Mouse (Mus musculus) midbrain, embryonic 15.5 days (tissue): ENCODE data around the gene Gpr137. TPM values are rescaled to one million over a fixed set of nuclear protein-coding genes. Genes with fewer than 3 reads are reported as not detected.
"Not testable (repeated sequence)": the region's sequence is repeated elsewhere in the genome, so short reads cannot be mapped to it uniquely, and the experiment has no call there.

ENCODE experiments used
- ATAC-seq: fragments of 200-750 bp; cut with Nextera tagmentation; replicated peaks from 2 replicates; pipeline ENCODE4 v1.8.0; 2017; ENCODE audit warnings: moderate TSS enrichment
- H3K27ac ChIP-seq: fragments of 300-500 bp; sonication (generic); 2 replicates; pipeline ENCODE4 v1.5.1; 2015; ENCODE audit warnings: mild to moderate bottlenecking, inconsistent platforms
- H3K27me3 ChIP-seq: fragments of 300-500 bp; sonication (generic); replicated peaks from 2 replicates; pipeline ENCODE4 v1.6.1; 2015; ENCODE audit warnings: inconsistent platforms
- H3K36me3 ChIP-seq: fragments of 300-500 bp; sonication (generic); replicated peaks from 2 replicates; pipeline ENCODE4 v1.6.1; 2015; ENCODE audit warnings: inconsistent platforms
- H3K4me1 ChIP-seq: fragments of 300-500 bp; sonication (generic); 2 replicates; pipeline ENCODE4 v1.6.1; 2015; ENCODE audit warnings: inconsistent platforms
- H3K4me2 ChIP-seq: fragments of 300-500 bp; sonication (generic); 2 replicates; pipeline ENCODE4 v1.6.1; 2015; ENCODE audit warnings: inconsistent platforms, mild to moderate bottlenecking, moderate library complexity
- H3K4me3 ChIP-seq: fragments of 300-500 bp; sonication (generic); 2 replicates; pipeline ENCODE4 v1.5.1; 2015; ENCODE audit warnings: mild to moderate bottlenecking, inconsistent platforms
- H3K9ac ChIP-seq: fragments of 300-500 bp; sonication (generic); 2 replicates; pipeline ENCODE4 v1.6.1; 2015; ENCODE audit warnings: mild to moderate bottlenecking, inconsistent platforms
- H3K9me3 ChIP-seq: fragments of 300-500 bp; sonication (generic); 2 replicates; pipeline ENCODE4 v1.6.1; 2016; ENCODE audit warnings: inconsistent platforms
- WGBS: fragments of 180-500 bp; shearing (Covaris S2); methylation state at CpG from one replicate; pipeline ENCODE4 v1.1.7; 2015; ENCODE audit warnings: mixed read lengths; 5-methylcytosine and 5-hydroxymethylcytosine counted together
- polyA plus RNA-seq: library from polyadenylated mRNA; unstranded; fragments of >200 nt; fragmentation: Nextera tagmentation; extraction: Ambion mirVana; gene quantifications from 2 replicates; pipeline ENCODE4 v1.2.1, GENCODE M21; 2015

The Gpr137 gene
- polyA plus RNA-seq = 70.2 and 70.5 TPM in 2 replicates

DNA sequence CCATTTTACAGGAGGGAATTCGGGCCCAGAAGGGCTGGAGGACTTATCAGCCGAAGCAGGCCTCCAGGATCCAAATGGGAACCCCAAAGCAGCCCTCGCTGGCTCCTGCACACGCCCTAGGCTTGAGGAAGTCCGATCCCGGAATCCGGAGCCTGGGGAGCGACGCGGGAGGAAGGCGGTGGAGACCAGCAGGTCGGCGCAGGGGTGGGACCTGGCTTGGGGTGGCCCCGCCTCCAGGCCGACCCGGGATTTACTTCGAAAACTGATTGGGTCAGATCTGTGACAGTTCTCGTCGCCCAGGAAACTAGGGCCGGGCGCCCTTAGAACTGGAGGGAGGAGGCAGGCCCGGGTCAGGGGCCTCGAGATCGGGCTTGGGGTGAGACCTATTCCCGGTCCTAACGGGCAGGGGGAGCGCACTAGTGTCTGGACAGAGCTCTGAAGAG, at the start of gene Gpr137:
Gpr137 (minus strand) TSS at position 232 of the 443 bp plus-strand sequence.
- no peaks in the 10 kb centered on the region for H3K9me3 ChIP-seq
- H3K4me1 ChIP-seq = peaks cover 39% of the 10 kb centered on the region
- H3K27me3 ChIP-seq = no peaks in the 10 kb centered on the region
- peak within 1 kb of the TSS; percentile 95 for H3K27ac ChIP-seq
- WGBS = under 1% methylated on average over 27 of the region's 27 CpGs
- peak; percentile 88 for ATAC-seq
- H3K4me2 ChIP-seq = peak within 1 kb of the TSS; percentile 97
- H3K36me3 ChIP-seq = 0 out of 2 replicates have a peak, but pooled peaks cover 3% of the 10 kb centered on the region
- H3K9ac ChIP-seq = peak within 1 kb of the TSS; percentile 90
- peak within 1 kb of the TSS; percentile 68 for H3K4me3 ChIP-seq

DNA sequence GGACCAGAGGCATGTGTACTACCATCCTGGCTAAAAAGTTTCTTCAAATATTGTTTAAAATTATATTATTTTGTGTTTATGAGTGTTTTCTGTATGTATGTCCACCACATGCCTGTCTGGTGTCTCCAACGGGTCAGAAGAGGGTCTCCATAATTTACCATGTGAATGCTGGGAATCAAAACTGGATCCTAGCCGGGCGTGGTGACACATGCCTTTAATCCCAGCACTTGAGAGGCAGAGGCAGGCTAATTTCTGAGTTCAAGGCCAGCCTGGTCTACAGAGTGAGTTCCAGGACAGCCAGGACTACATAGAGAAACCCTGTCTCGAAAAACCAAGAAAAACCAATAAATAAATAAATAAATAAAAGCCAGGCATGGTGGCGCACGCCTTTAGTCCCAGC, 48.9 kb upstream of the Gpr137 start:
- not testable (repeated sequence) for H3K4me3 ChIP-seq, H3K9ac ChIP-seq, H3K9me3 ChIP-seq, ATAC-seq, H3K4me2 ChIP-seq, H3K27me3 ChIP-seq, H3K27ac ChIP-seq, H3K36me3 ChIP-seq
- H3K4me1 ChIP-seq = peaks cover 52% of the 10 kb centered on the region
- 91% methylated on average over 6 of the region's 6 CpGs for WGBS

DNA sequence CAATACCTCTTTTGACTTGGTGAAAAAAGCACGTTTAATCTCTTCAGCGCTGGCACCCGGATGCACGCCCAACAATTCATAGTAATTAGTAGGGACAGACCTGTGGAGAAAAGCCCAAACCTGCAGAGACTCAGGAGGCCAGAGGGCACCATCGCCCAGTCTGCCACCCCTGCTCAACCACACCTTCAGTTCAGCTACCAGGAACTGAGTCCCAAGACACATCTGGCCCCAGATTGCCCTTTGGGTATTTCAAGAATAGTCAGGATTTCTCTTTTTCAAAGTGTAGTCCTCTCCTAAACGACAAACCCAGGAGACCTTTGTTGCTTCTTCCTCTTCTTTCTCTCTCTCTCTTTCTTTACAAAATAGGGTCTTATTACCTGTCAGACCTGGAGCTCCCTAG, 48.4 kb upstream of the Gpr137 start:
- Histone ChIP-seq H3K27me3 (no peaks in the 10 kb centered on the region), H3K36me3 (no peaks in the 10 kb centered on the region), H3K4me2 (no peak overlapping the region), H3K27ac (no peak overlapping the region), H3K9me3 (no peaks in the 10 kb centered on the region), H3K9ac (no peak overlapping the region), H3K4me1 (peaks cover 52% of the 10 kb centered on the region), H3K4me3 (no peak overlapping the region)
- no peak for ATAC-seq
- WGBS = 90% methylated on average over 6 of the region's 6 CpGs

DNA sequence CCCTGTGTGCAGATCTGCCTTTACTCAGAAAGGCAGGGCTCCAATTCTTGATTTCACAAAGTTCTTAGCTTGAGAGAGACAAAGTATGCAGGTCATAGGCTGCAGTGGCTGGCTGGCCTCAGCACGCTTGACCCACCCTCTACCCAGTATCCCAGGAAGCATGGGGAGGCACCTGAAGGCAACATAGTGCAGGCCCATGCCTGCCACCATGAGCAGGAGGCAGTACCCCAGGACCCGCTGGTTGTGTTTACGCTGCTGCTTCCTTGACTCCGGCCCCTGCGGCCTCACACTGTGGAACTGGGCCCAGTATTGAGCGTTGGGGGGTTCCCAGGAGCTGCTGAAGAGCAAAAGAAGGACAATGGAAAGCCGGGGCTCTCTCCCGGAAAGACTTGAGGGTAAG, 47.0 kb upstream of the Gpr137 start:
- H3K4me1 ChIP-seq = peaks cover 38% of the 10 kb centered on the region
- H3K27ac ChIP-seq = no peak overlapping the region
- H3K9ac ChIP-seq = no peak overlapping the region
- 86% methylated on average over 8 of the region's 8 CpGs for WGBS
- no peak for ATAC-seq
- no peaks in the 10 kb centered on the region for H3K27me3 ChIP-seq
- H3K4me3 ChIP-seq = no peak overlapping the region
- no peaks in the 10 kb centered on the region for H3K36me3 ChIP-seq
- no peak overlapping the region for H3K4me2 ChIP-seq
- H3K9me3 ChIP-seq = no peaks in the 10 kb centered on the region

DNA sequence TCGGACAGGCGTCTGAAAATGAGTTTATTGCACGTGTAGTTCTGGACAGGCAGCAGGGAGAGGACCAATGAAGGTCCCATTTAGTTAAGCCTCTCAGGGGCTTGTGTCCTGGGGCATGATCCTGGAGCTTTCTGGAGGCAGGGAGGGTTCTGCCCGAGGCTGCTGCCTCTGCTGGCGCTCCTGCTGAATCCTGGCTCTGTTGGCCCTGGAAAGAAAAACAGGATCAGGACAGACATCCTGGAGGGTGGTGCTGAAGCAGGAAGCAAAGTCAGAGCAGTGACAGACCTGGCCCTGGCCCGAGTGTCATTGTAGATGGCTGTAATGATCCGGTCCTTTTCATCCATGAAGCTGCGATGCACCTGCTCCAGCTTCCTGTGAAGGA, 45.6 kb upstream of the Gpr137 start:
- Histone ChIP-seq H3K36me3 (no peaks in the 10 kb centered on the region), H3K27ac (peak overlapping the region; percentile 79), H3K4me3 (peak overlapping the region; percentile 68), H3K4me2 (peak overlapping the region; percentile 88), H3K4me1 (peaks cover 31% of the 10 kb centered on the region), H3K9me3 (no peaks in the 10 kb centered on the region), H3K27me3 (no peaks in the 10 kb centered on the region), H3K9ac (peak overlapping the region; percentile 79)
- WGBS = 1% methylated on average over 8 of the region's 8 CpGs
- ATAC-seq = no peak

DNA sequence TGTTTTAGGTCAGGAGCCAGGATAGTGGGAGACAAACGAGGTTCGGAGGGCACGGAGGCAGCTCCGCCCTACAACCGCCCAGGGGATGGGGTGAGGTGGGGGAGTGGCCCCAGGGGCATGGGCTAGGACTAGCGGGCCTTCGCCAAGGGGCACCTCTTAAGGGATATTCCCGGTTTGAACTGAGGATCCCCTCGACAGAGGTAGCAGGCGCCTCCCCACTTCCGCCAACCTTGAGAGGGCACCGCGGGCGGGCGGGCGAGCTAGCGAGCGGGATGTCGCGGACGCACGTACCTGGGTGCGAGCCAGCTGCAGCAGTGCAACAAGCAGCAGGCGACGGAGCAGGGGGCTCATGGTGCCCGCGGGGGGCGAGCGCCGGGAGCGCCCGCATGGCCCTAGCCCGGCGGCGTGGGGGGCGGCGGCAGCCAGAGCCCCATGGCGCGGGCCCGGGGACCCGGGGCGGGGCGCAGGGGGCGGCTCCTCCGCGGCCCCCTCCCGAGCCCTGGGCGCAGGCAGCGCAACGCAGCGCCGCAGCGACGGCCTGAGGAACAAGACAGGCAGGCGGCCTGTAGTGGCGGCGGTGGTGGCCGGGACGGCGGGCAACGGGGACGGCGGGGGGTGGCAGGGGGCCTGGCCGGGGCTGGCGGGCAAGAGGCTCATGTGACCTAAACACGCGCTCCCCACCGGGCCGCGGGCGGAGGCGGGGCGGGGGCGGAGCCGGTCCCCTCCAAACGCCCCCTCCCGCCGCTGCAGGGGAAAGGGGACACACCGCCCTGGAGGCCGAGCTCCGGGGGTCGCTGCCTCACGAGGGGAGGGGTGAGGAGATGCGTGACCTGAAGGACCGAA, 45.0 kb upstream of the Gpr137 start, which contains the start of gene Vegfb:
Vegfb (minus strand) TSS at position 591 of the 843 bp plus-strand sequence.
- Histone ChIP-seq H3K9ac (peak within 1 kb of the TSS; percentile 79), H3K9me3 (no peaks in the 10 kb centered on the region), H3K4me3 (peak within 1 kb of the TSS; percentile 68), H3K27me3 (no peaks in the 10 kb centered on the region), H3K4me1 (peaks cover 29% of the 10 kb centered on the region), H3K4me2 (peak within 1 kb of the TSS; percentile 88), H3K36me3 (no peaks in the 10 kb centered on the region), H3K27ac (peak within 1 kb of the TSS; percentile 79)
- peak; percentile 37 for ATAC-seq
- WGBS = under 1% methylated on average over 72 of the region's 85 CpGs

DNA sequence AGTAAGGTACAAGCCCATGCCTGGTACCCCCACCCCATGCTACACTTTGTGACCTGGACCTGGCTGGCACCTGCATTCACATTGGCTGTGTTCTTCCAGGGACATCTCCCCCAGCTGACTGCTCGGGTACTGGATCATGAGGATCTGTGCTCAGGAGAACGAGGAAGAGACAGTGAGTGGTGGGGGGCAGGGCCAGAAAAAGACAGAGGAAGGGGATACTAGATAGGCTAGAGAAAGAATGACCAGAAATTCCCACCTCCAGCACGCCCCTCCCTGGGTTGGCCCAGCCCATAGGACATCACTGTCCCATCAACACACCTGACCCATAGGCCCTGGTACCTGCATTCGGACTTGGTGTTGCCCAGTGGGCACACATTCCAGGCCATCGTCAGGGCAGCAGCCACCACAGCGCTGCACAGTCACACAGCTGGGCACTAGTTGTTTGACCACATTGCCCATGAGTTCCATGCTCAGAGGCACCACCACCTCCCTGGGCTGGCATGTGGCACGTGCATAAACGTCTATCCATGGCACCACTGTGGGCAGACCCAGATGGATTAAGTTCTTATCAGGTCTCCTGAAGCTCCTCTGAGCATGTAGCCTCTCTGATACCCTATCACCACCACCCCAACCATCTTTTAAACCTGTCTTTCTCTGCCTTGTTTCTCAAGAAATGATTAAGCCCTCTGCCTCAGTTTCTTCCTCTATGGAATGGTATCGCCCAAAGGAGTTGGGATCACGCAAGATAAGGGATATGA, 43.9 kb upstream of the Gpr137 start:
- H3K4me3 ChIP-seq = peak overlapping the region; percentile 68
- peaks cover 21% of the 10 kb centered on the region for H3K4me1 ChIP-seq
- H3K27ac ChIP-seq = no peak overlapping the region
- H3K9ac ChIP-seq = 0 out of 2 replicates have a peak overlapping the region, but pooled peaks have one; percentile 79
- 81% methylated on average over 10 of the region's 10 CpGs for WGBS
- no peak; the same call in 1 of the 2 replicates for ATAC-seq
- no peaks in the 10 kb centered on the region for H3K9me3 ChIP-seq
- H3K27me3 ChIP-seq = no peaks in the 10 kb centered on the region
- peak overlapping the region; percentile 88 for H3K4me2 ChIP-seq
- H3K36me3 ChIP-seq = no peaks in the 10 kb centered on the region

DNA sequence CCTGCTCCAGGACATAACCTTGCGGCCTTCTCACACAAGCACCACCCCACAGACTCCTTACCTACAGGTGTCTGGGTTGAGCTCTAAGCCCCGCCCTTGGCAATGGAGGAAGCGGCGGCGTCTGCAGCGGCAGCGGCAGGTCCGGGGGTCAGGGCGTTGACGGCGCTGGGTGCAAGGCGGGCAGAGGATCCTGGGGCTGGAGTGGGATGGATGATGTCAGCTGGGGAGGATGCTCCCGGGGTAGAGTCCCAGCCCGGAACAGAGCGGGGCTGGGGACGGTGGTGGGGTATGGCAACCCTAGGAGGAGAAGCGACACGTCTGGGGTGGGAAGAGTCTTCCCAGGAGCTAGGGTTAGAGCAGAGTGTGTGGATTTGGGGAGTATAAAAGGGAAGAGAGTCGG, 43.0 kb upstream of the Gpr137 start:
- no peak overlapping the region for H3K4me2 ChIP-seq
- 87% methylated on average over 19 of the region's 19 CpGs for WGBS
- no peak overlapping the region for H3K27ac ChIP-seq
- H3K27me3 ChIP-seq = no peaks in the 10 kb centered on the region
- no peaks in the 10 kb centered on the region for H3K36me3 ChIP-seq
- no peak overlapping the region for H3K9ac ChIP-seq
- H3K4me1 ChIP-seq = peaks cover 27% of the 10 kb centered on the region
- no peak overlapping the region for H3K4me3 ChIP-seq
- H3K9me3 ChIP-seq = no peaks in the 10 kb centered on the region
- ATAC-seq = no peak

DNA sequence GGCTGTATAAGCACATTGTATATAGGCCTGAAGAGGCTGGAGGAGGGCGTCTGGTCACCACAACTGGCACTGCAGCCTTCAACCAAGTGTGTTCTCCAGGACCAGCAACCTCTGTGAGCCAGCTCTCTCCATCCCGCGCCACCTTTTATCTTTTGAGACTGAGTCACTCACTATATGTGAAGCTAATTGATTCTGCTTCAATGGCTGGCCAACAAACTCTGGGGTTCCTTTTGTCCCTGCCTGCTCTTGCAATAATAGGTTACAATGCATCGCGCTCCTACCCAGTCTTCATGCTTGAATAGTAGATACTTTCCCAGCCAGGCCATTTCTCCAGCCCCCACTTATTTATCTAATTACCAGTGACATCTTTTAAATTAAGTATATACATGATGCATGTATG, 41.3 kb upstream of the Gpr137 start:
- H3K4me1 ChIP-seq = peaks cover 36% of the 10 kb centered on the region
- H3K4me3 ChIP-seq = no peak overlapping the region
- ATAC-seq = no peak
- no peaks in the 10 kb centered on the region for H3K9me3 ChIP-seq
- H3K9ac ChIP-seq = no peak overlapping the region
- H3K36me3 ChIP-seq = no peaks in the 10 kb centered on the region
- no peaks in the 10 kb centered on the region for H3K27me3 ChIP-seq
- no peak overlapping the region for H3K27ac ChIP-seq
- WGBS = 63% methylated on average over 5 of the region's 5 CpGs
- H3K4me2 ChIP-seq = no peak overlapping the region

DNA sequence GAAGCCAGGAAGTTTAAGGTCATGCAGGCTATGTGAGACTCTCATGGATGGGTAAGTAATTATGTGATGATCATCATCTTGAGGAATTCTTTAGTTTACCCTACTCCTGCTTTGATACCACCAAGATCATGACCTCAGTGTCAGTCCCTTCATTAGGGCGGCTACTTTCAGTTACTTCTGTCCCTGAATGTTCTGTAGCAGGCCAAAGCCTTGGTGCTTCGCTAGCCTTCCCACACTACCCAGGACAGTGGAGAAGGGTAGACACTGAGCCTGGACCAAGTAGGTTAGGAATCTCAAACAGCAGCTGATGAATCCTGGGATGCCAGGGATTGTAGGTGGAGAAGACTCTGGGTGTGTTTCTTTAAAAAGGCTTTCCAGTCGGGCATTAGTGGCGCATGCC, 39.2 kb upstream of the Gpr137 start:
- H3K27ac ChIP-seq = no peak overlapping the region
- peaks cover 42% of the 10 kb centered on the region for H3K4me1 ChIP-seq
- WGBS = 89% methylated on average over 4 of the region's 4 CpGs
- H3K36me3 ChIP-seq = peaks cover 12% of the 10 kb centered on the region
- H3K27me3 ChIP-seq = no peaks in the 10 kb centered on the region
- H3K4me3 ChIP-seq = no peak overlapping the region
- ATAC-seq = no peak
- H3K9ac ChIP-seq = no peak overlapping the region
- H3K9me3 ChIP-seq = no peaks in the 10 kb centered on the region
- H3K4me2 ChIP-seq = 0 out of 2 replicates have a peak overlapping the region, but pooled peaks have one; percentile 80

DNA sequence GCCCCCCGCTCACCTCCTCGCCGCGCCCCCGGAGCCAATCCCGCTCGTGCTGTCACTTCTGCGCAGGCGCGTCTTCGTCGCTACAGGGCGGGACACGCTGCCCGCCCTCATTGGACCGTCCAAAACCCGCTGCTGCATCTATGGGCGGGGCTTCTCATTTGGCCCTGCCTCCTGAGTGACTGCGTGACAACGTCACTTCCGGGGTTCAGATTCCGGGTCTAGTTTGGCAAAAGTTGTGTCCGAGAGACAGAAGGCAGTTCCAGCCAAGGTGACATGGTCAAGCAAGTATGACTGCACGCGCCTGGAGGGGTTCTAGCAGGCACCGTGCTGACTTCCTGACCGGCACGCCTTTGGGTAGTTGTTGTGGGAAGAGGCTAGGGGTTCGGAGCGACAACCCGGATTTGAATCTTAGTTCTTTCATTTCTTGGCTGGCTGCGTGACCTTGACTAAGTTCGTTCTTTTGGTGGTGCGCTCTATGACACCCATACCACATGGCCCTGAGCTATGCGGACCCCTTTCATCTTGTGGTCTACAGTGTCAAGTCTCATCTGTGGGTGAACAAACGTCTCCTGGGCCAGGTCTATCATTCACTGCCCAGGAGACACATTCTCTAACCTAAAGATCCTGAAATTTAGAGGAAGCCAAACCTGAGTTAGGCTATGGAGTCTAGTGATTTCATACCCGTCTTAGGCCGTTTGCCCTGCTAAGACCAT, 38.3 kb upstream of the Gpr137 start, which contains the start of gene Fkbp2:
Fkbp2 (minus strand) TSS at position 121 of the 713 bp plus-strand sequence.
- Histone ChIP-seq H3K27ac (peak within 1 kb of the TSS; percentile 91), H3K9ac (peak within 1 kb of the TSS; percentile 64), H3K4me3 (peak within 1 kb of the TSS; percentile 50), H3K9me3 (no peaks in the 10 kb centered on the region), H3K36me3 (peaks cover 12% of the 10 kb centered on the region), H3K27me3 (no peaks in the 10 kb centered on the region), H3K4me2 (peak within 1 kb of the TSS; percentile 80), H3K4me1 (peaks cover 43% of the 10 kb centered on the region)
- ATAC-seq = peak; percentile 90
- 2% methylated on average over 38 of the region's 38 CpGs for WGBS
